Mouse (Mus musculus) skeletal muscle tissue, postnatal 0 days (tissue): ENCODE data around the gene Cilp. TPM values are rescaled to one million over a fixed set of nuclear protein-coding genes. Genes with fewer than 3 reads are reported as not detected.

Experiments used
- polyA plus RNA-seq: library from polyadenylated mRNA; unstranded; fragments of >200 nt; fragmentation: Nextera tagmentation; extraction: Ambion mirVana; gene quantifications from 2 replicates; pipeline ENCODE4 v1.2.1, GENCODE M21; 2015

Gene Cilp
- polyA plus RNA-seq, result 29.1 and 30.7 TPM in 2 replicates

DNA sequence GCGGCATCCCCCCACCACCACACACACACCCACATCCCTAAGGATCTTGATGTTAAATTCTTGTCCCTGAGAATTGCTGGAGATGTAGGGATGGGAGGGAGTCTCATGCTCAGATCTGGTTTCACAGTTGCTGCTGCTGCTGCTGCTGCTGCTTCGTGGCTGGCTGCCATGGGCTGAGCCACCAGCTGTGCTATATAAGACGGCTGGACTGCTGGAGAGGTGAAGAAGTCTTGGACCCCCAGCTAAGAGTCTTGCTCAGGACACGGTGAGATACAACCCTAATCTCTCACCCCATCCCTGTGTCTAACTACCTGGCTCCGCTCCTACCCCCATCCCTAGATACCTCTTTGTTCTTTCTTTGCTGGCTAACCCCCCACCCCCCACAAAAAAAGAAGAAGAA, at the start of gene Cilp:
TSS of gene Cilp (plus strand) at position 222 of the 400 bp plus-strand sequence.

DNA sequence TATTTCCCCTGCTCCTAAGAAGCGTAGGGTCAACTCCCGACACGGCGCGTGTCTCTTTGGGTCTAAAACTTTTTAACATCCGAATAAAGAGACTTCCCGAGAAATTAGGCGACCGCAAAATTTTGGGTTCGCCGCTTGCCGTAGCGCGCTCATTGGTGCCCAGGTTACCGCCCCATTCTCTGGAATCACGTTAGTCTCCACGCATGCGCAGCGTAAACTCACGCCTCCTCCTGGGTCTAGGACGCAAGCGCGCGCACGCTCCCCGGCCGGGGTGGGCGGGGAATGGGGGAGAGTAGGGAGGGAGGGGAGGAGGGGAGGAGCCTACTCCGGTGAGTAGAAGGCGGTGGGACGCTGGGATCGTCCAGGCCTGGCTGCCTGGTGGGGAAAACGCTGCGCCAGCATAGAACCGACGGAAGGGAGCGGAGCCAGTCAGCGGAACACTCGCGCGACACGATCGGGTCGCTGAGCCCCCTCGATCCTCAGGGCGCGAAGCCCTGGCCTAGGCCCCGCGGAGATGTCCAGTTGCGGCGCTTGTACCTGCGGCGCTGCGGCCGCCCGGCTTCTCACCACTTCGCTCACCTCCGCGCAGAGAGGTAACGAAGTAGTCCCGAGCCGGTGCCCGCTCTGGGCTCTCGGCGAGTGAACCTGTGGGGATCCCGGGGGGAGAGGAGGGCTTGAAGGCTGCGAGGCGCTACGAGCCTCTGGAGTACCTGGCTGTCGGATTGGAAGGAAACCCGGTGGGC, 29.2 kb downstream of the Cilp start, which contains the start of gene Clpx:
TSS of gene Clpx (plus strand) at position 288 of the 743 bp plus-strand sequence.

Other genes with a start within 250 kb of the Cilp start
- 21.3 and 22.5 TPM in 2 replicates for gene Hacd3, start 243.5 kb upstream of the Cilp start, polyA plus RNA-seq
- 35.6 and 42.5 TPM in 2 replicates for gene Dpp8, start 232.8 kb upstream of the Cilp start, polyA plus RNA-seq
- gene Igdcc4, start 163.7 kb upstream of the Cilp start, polyA plus RNA-seq, result 38.9 and 46.2 TPM in 2 replicates
- gene Igdcc3, start 124.0 kb upstream of the Cilp start, polyA plus RNA-seq, result 0.51 and 0.62 TPM in 2 replicates
- 6.4 and 7.3 TPM in 2 replicates for gene Parp16, start 69.8 kb upstream of the Cilp start, polyA plus RNA-seq
- gene Clpx, start 29.1 kb downstream of the Cilp start, polyA plus RNA-seq, result 80.9 and 93.8 TPM in 2 replicates
- 6.1 and 6.7 TPM in 2 replicates for gene Pdcd7, start 80.9 kb downstream of the Cilp start, polyA plus RNA-seq
- 0.10 TPM in 1 of 2 replicates, not detected in the other for gene Ubap1l, start 95.9 kb downstream of the Cilp start, polyA plus RNA-seq
- gene Kbtbd13, start 126.5 kb downstream of the Cilp start, polyA plus RNA-seq, result 8.9 and 9.0 TPM in 2 replicates
- gene Rasl12, start 133.3 kb downstream of the Cilp start, polyA plus RNA-seq, result 6.2 and 6.9 TPM in 2 replicates
- gene Slc51b, start 157.8 kb downstream of the Cilp start, polyA plus RNA-seq, result not detected in 2 replicates
- gene Mtfmt, start 170.6 kb downstream of the Cilp start, polyA plus RNA-seq, result 9.4 and 10.4 TPM in 2 replicates
- gene Spg21, start 195.8 kb downstream of the Cilp start, polyA plus RNA-seq, result 136 and 155 TPM in 2 replicates